ENCODE assay signal across 26 mouse cellular contexts in genomic region chr1:183081126-183081525, GRCm38 (mm10).
DNase-seq lines count a peak whose midpoint lies in the region; ATAC-seq lines count a peak whose summit lies in the region.
"Had no signal": no experiment of that assay in that cellular context is flagged by ENCODE, and none has a peak within 500 bp of the region (broad histone marks: within the 10 kb centered on the region; RNA-seq: fewer than 3 reads in every experiment).

No protein-coding gene starts in this region.

- peaks cover 23% of the 10 kb centered on the region for H3K36me3 ChIP-seq in limb, embryonic 10.5 days
- peaks cover 16% of the 10 kb centered on the region for H3K36me3 ChIP-seq in limb, embryonic 15.5 days
- H3K36me3 ChIP-seq in kidney, embryonic 14.5 days (ENCODE audit: control insufficient read depth, insufficient read depth, low read length) = peaks cover 11% of the 10 kb centered on the region; the same call in 1 of the 2 replicates

- peak; percentile 32 for DNase-seq in thymus, postnatal 0 days (ENCODE audit: low spot score)
- DNase-seq in thymus, postnatal 36 days = no peak
- DNase-seq in limb, embryonic 10.5 days (ENCODE audit: low spot score) = no peak
- no peak for DNase-seq in liver
- no peak for DNase-seq in lung, postnatal 10 days
- DNase-seq: adrenal gland, postnatal 10 days; adrenal gland, postnatal 36 days; B cell, adult 2 months; cerebellum, adult 18-20 months; cerebellum, adult 9-10 months; cerebellum, postnatal 14 days; forebrain, postnatal 0 days; gastrocnemius, adult 2 months; gastrocnemius, postnatal 14 days; heart, postnatal 36 days had no signal

- peak overlapping the region; percentile 50; the same call in 1 of the 2 replicates for H3K27ac ChIP-seq in limb, embryonic 10.5 days
- peak overlapping the region; percentile 11; the same call in 1 of the 2 replicates for H3K27ac ChIP-seq in limb, embryonic 15.5 days
- H3K27ac ChIP-seq in kidney, embryonic 14.5 days (ENCODE audit: low read depth, low read length) = no peak overlapping the region
- H3K27ac ChIP-seq: embryonic facial prominence, embryonic 12.5 days; hindbrain, embryonic 10.5 days had no signal

- ATAC-seq in limb, embryonic 15.5 days (ENCODE audit: insufficient number of reproducible peaks, low FRiP score, low TSS enrichment, low read depth) = no peak
- ATAC-seq in kidney, embryonic 14.5 days (ENCODE audit: low FRiP score, low TSS enrichment) = no peak
- ATAC-seq: CD4-positive, CD25-positive, alpha-beta regulatory T cell, adult 4 months; forebrain, embryonic 14.5 days; forebrain, postnatal 0 days; hindbrain, embryonic 16.5 days; Patski had no signal

- H3K4me1 ChIP-seq in limb, embryonic 10.5 days = peaks cover 34% of the 10 kb centered on the region
- peaks cover 34% of the 10 kb centered on the region for H3K4me1 ChIP-seq in limb, embryonic 15.5 days
- H3K4me1 ChIP-seq in kidney, embryonic 14.5 days (ENCODE audit: control insufficient read depth, insufficient read depth, low read length) = 0 out of 2 replicates have a peak, but pooled peaks cover 6% of the 10 kb centered on the region
- H3K4me1 ChIP-seq: embryonic facial prominence, embryonic 12.5 days had no signal

- no peak overlapping the region for H3K9ac ChIP-seq in limb, embryonic 15.5 days
- no peak overlapping the region for H3K9ac ChIP-seq in kidney, embryonic 14.5 days (ENCODE audit: low read depth, low read length)
- H3K9ac ChIP-seq: embryonic facial prominence, embryonic 12.5 days; embryonic facial prominence, embryonic 15.5 days; forebrain, postnatal 0 days; hindbrain, embryonic 13.5 days had no signal

- H3K4me2 ChIP-seq in limb, embryonic 15.5 days = no peak overlapping the region
- no peak overlapping the region for H3K4me2 ChIP-seq in kidney, embryonic 14.5 days (replicated peaks; ENCODE audit: low read depth, low read length)
- H3K4me2 ChIP-seq: embryonic facial prominence, embryonic 12.5 days; embryonic facial prominence, embryonic 15.5 days; heart, embryonic 11.5 days; hindbrain, embryonic 13.5 days had no signal

- no peak overlapping the region for H3K4me3 ChIP-seq in limb, embryonic 10.5 days
- no peak overlapping the region for H3K4me3 ChIP-seq in limb, embryonic 15.5 days
- no peak overlapping the region for H3K4me3 ChIP-seq in kidney, embryonic 14.5 days (ENCODE audit: low read length)
- H3K4me3 ChIP-seq: embryonic facial prominence, embryonic 12.5 days; embryonic facial prominence, embryonic 15.5 days; gastrocnemius, adult 2 months; hindbrain, embryonic 10.5 days; hindbrain, embryonic 13.5 days had no signal

- H3K27me3 ChIP-seq in limb, embryonic 10.5 days (ENCODE audit: low read depth, poor library complexity, severe bottlenecking) = no peaks in the 10 kb centered on the region
- H3K27me3 ChIP-seq in limb, embryonic 15.5 days = no peaks in the 10 kb centered on the region
- no peaks in the 10 kb centered on the region for H3K27me3 ChIP-seq in kidney, embryonic 14.5 days (ENCODE audit: control insufficient read depth, insufficient read depth, low read length)
- H3K27me3 ChIP-seq: embryonic facial prominence, embryonic 12.5 days; embryonic facial prominence, embryonic 15.5 days; hindbrain, embryonic 13.5 days; Patski had no signal

- no peaks in the 10 kb centered on the region for H3K9me3 ChIP-seq in limb, embryonic 10.5 days (replicated peaks)
- H3K9me3 ChIP-seq in limb, embryonic 15.5 days = no peaks in the 10 kb centered on the region
- no peaks in the 10 kb centered on the region for H3K9me3 ChIP-seq in kidney, embryonic 14.5 days (ENCODE audit: control insufficient read depth, low read length)
- H3K9me3 ChIP-seq: embryonic facial prominence, embryonic 12.5 days; embryonic facial prominence, embryonic 15.5 days; hindbrain, embryonic 10.5 days; hindbrain, embryonic 13.5 days had no signal
